Comparison of ENCODE assay signal across 13 mouse cellular contexts in the genomic region with DNA sequence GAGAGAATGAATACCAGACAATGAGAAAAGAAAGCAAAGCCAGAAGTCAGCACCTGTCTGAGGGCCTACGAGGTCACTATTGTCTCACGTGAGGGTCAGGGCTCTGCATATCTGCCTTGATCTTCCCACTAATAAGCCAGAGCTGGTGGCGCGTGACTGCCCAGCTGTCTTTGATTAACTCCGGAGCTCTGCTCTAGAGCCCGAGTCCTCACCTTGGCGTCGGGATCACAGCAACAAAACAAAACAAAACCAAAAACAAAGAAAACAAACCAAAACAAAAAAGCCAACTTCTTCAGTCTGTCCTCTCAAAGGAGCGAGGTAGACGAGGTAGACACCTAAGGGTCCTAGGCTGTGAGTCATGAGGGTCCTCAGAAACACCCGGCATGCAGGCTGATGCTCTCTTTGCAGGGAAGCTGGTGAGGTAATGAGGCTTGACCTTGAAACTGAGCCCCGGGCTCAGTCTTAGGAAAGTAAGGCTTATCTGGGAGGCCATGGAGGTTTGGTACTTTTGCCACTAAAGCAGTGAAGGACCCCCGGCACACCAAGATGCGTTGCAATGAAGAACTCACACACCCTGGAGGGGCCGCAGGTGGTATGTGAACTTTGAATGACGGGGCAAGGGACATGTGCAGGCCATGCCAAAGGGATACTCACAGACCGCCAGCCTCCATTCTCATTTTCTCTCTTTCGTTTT. TPM values are rescaled to one million over a fixed set of nuclear protein-coding genes. Genes with fewer than 3 reads are reported as not detected.
DNase-seq lines count a peak whose midpoint lies in the region; ATAC-seq and TF ChIP-seq lines count a peak whose summit lies in the region.
"Had no signal": no experiment of that assay in that cellular context is flagged by ENCODE, and none has a peak within 500 bp of the region (broad histone marks: within the 10 kb centered on the region; RNA-seq: fewer than 3 reads in every experiment).

No protein-coding gene starts in this region.

- H3K4me2 ChIP-seq in forebrain, embryonic 11.5 days (ENCODE audit: low read depth, low read length, severe bottlenecking) = no peak overlapping the region
- H3K4me2 ChIP-seq in embryonic facial prominence, embryonic 14.5 days (ENCODE audit: low read depth, low read length) = no peak overlapping the region
- H3K4me2 ChIP-seq: midbrain, embryonic 12.5 days; neural tube, embryonic 13.5 days had no signal

- DNase-seq in forebrain, embryonic 10.5 days (ENCODE audit: extremely low spot score, low spot score) = peak; percentile 37
- DNase-seq in forebrain, embryonic 11.5 days (ENCODE audit: low spot score) = no peak
- DNase-seq in embryonic facial prominence, embryonic 14.5 days (ENCODE audit: low spot score) = peak; percentile 45
- DNase-seq in kidney, postnatal 14 days = peak; percentile 71
- DNase-seq in layer of hippocampus, adult 2 months (ENCODE audit: low spot score in 2 of 2) = no peak
- DNase-seq in spleen, adult 18-20 months = no peak
- DNase-seq in adipocyte (ENCODE audit: low spot score) = no peak
- DNase-seq: cerebellum, adult 11 months had no signal

- H3K27me3 ChIP-seq in forebrain, embryonic 10.5 days (ENCODE audit: poor library complexity, severe bottlenecking) = no peaks in the 10 kb centered on the region
- no peaks in the 10 kb centered on the region for H3K27me3 ChIP-seq in forebrain, embryonic 11.5 days (ENCODE audit: control insufficient read depth, insufficient read depth, low read length)
- no peaks in the 10 kb centered on the region for H3K27me3 ChIP-seq in E14TG2a.4 (ENCODE audit: insufficient read depth, low read length)
- no peaks in the 10 kb centered on the region for H3K27me3 ChIP-seq in embryonic facial prominence, embryonic 14.5 days (replicated peaks; ENCODE audit: control insufficient read depth, insufficient read depth, low read length)
- H3K27me3 ChIP-seq: midbrain, embryonic 12.5 days; neural tube, embryonic 13.5 days; Patski had no signal

- no peaks in the 10 kb centered on the region for H3K9me3 ChIP-seq in forebrain, embryonic 10.5 days
- H3K9me3 ChIP-seq in forebrain, embryonic 11.5 days (ENCODE audit: control insufficient read depth, low read length) = no peaks in the 10 kb centered on the region
- no peaks in the 10 kb centered on the region for H3K9me3 ChIP-seq in E14TG2a.4 (ENCODE audit: low read length)
- peaks cover 3% of the 10 kb centered on the region; the same call in 1 of the 2 replicates for H3K9me3 ChIP-seq in embryonic facial prominence, embryonic 14.5 days (ENCODE audit: control insufficient read depth, low read length)
- H3K9me3 ChIP-seq: midbrain, embryonic 12.5 days; neural tube, embryonic 13.5 days had no signal

- no peak for ATAC-seq in forebrain, embryonic 11.5 days (replicated peaks; ENCODE audit: low FRiP score)
- ATAC-seq in embryonic facial prominence, embryonic 14.5 days (ENCODE audit: low read depth) = peak; percentile 30; the same call in 1 of the 2 replicates
- ATAC-seq: Patski had no signal

- H3K36me3 ChIP-seq in forebrain, embryonic 10.5 days (replicated peaks) = no peaks in the 10 kb centered on the region
- no peaks in the 10 kb centered on the region for H3K36me3 ChIP-seq in forebrain, embryonic 11.5 days (ENCODE audit: control insufficient read depth, insufficient read depth, low read length)
- H3K36me3 ChIP-seq in E14TG2a.4 (ENCODE audit: insufficient read depth, low read length) = no peaks in the 10 kb centered on the region
- no peaks in the 10 kb centered on the region for H3K36me3 ChIP-seq in embryonic facial prominence, embryonic 14.5 days (ENCODE audit: control insufficient read depth, insufficient read depth, low read length)
- H3K36me3 ChIP-seq: midbrain, embryonic 12.5 days; neural tube, embryonic 13.5 days had no signal

- TF ChIP-seq CTCF in E14TG2a.4 (conservative IDR thresholded peaks at IDR 0.05; ENCODE audit: low read length) = no peak
- no peak for TF ChIP-seq CTCF in layer of hippocampus, adult 2 months (conservative IDR thresholded peaks at IDR 0.05)

- H3K9ac ChIP-seq in forebrain, embryonic 11.5 days (ENCODE audit: low read length) = no peak overlapping the region
- no peak overlapping the region for H3K9ac ChIP-seq in embryonic facial prominence, embryonic 14.5 days (ENCODE audit: low read depth, low read length)
- H3K9ac ChIP-seq: midbrain, embryonic 12.5 days; neural tube, embryonic 13.5 days had no signal

- H3K4me3 ChIP-seq in forebrain, embryonic 10.5 days = no peak overlapping the region
- no peak overlapping the region for H3K4me3 ChIP-seq in forebrain, embryonic 11.5 days (ENCODE audit: low read depth, low read length)
- H3K4me3 ChIP-seq in E14TG2a.4 (replicated peaks; ENCODE audit: low read length) = peak overlapping the region; percentile 71
- H3K4me3 ChIP-seq in embryonic facial prominence, embryonic 14.5 days (ENCODE audit: low read depth, low read length) = no peak overlapping the region
- no peak overlapping the region for H3K4me3 ChIP-seq in layer of hippocampus, adult 2 months
- H3K4me3 ChIP-seq: midbrain, embryonic 12.5 days; neural tube, embryonic 13.5 days had no signal

- 74% methylated on average over 18 of the region's 18 CpGs for WGBS in forebrain, embryonic 10.5 days
- 73% methylated on average over 18 of the region's 18 CpGs for whole genome bisulfite sequencing in forebrain, embryonic 11.5 days
- WGBS in embryonic facial prominence, embryonic 14.5 days = 37% methylated on average over 18 of the region's 18 CpGs

- H3K27ac ChIP-seq in forebrain, embryonic 10.5 days = peak overlapping the region; percentile 52; the same call in 1 of the 2 replicates
- no peak overlapping the region for H3K27ac ChIP-seq in forebrain, embryonic 11.5 days (ENCODE audit: low read depth, low read length)
- no peak overlapping the region for H3K27ac ChIP-seq in embryonic facial prominence, embryonic 14.5 days (replicated peaks; ENCODE audit: low read depth, low read length)
- H3K27ac ChIP-seq in layer of hippocampus, adult 2 months = no peak overlapping the region
- H3K27ac ChIP-seq: midbrain, embryonic 12.5 days; neural tube, embryonic 13.5 days had no signal

- H3K4me1 ChIP-seq in forebrain, embryonic 10.5 days = peaks cover 34% of the 10 kb centered on the region
- no peaks in the 10 kb centered on the region; the same call in 1 of the 2 replicates for H3K4me1 ChIP-seq in forebrain, embryonic 11.5 days (replicated peaks; ENCODE audit: control insufficient read depth, insufficient read depth, low read length)
- H3K4me1 ChIP-seq in E14TG2a.4 (replicated peaks; ENCODE audit: low read depth, low read length) = peaks cover 77% of the 10 kb centered on the region
- peaks cover 8% of the 10 kb centered on the region; the same call in 1 of the 2 replicates for H3K4me1 ChIP-seq in embryonic facial prominence, embryonic 14.5 days (ENCODE audit: control insufficient read depth, insufficient read depth, low read length)
- H3K4me1 ChIP-seq: neural tube, embryonic 13.5 days had no signal

RNA-seq across cellular contexts. Expression of a gene that starts 18.9 kb away (rescaled TPM):
- polyA plus RNA-seq in forebrain, embryonic 10.5 days (2016; fragmentation: Nextera tagmentation; extraction: Ambion mirVana) = 0.44 and 0.55 TPM in 2 replicates
- 0.60 and 1.2 TPM in 2 replicates for polyA plus RNA-seq in forebrain, embryonic 11.5 days (2014; fragmentation: Nextera tagmentation; extraction: Ambion mirVana)
- polyA plus RNA-seq in embryonic facial prominence, embryonic 14.5 days (2014; fragmentation: Nextera tagmentation; extraction: Ambion mirVana) = 6.0 and 6.6 TPM in 2 replicates
- 1 to 10 TPM; 1.6 to 2.2 TPM for total RNA-seq in layer of hippocampus, adult 2 months (2021)

RNA-seq across cellular contexts. Expression of a gene that starts 19.1 kb away (rescaled TPM):
- polyA plus RNA-seq in forebrain, embryonic 10.5 days (2016; fragmentation: Nextera tagmentation; extraction: Ambion mirVana) = 1.1 and 1.6 TPM in 2 replicates
- polyA plus RNA-seq in forebrain, embryonic 11.5 days (2014; fragmentation: Nextera tagmentation; extraction: Ambion mirVana) = 2.4 TPM in 2 replicates
- 13.0 and 16.6 TPM in 2 replicates for polyA plus RNA-seq in embryonic facial prominence, embryonic 14.5 days (2014; fragmentation: Nextera tagmentation; extraction: Ambion mirVana)
- 1 to 10 TPM; 8.9 to 9.6 TPM for total RNA-seq in layer of hippocampus, adult 2 months (2021)

RNA-seq across cellular contexts. Expression of a gene that starts 29.2 kb away (rescaled TPM):
- 0.20 TPM in 1 of 2 replicates, not detected in the other for polyA plus RNA-seq in forebrain, embryonic 10.5 days (2016; fragmentation: Nextera tagmentation; extraction: Ambion mirVana)
- not detected in 2 replicates for polyA plus RNA-seq in forebrain, embryonic 11.5 days (2014; fragmentation: Nextera tagmentation; extraction: Ambion mirVana)
- 0.37 and 0.49 TPM in 2 replicates for polyA plus RNA-seq in embryonic facial prominence, embryonic 14.5 days (2014; fragmentation: Nextera tagmentation; extraction: Ambion mirVana)
- total RNA-seq in layer of hippocampus, adult 2 months (2021) = 1 to 10 TPM; 2.1 to 2.5 TPM
- polyA plus RNA-seq: intestine, embryonic 14.5 days had no signal

RNA-seq across cellular contexts. Expression of a gene that starts 32.9 kb away (rescaled TPM):
- polyA plus RNA-seq in forebrain, embryonic 10.5 days (2016; fragmentation: Nextera tagmentation; extraction: Ambion mirVana) = 127 and 128 TPM in 2 replicates
- 110 and 117 TPM in 2 replicates for polyA plus RNA-seq in forebrain, embryonic 11.5 days (2014; fragmentation: Nextera tagmentation; extraction: Ambion mirVana)
- polyA plus RNA-seq in embryonic facial prominence, embryonic 14.5 days (2014; fragmentation: Nextera tagmentation; extraction: Ambion mirVana) = 73.6 and 88.4 TPM in 2 replicates
- 100 to 1,000 TPM; 108 to 132 TPM for total RNA-seq in layer of hippocampus, adult 2 months (2021)

RNA-seq across cellular contexts. Expression of a gene that starts 42.6 kb away (rescaled TPM):
- 725 and 747 TPM in 2 replicates for polyA plus RNA-seq in forebrain, embryonic 10.5 days (2016; fragmentation: Nextera tagmentation; extraction: Ambion mirVana)
- polyA plus RNA-seq in forebrain, embryonic 11.5 days (2014; fragmentation: Nextera tagmentation; extraction: Ambion mirVana) = 827 and 855 TPM in 2 replicates
- 525 and 575 TPM in 2 replicates for polyA plus RNA-seq in embryonic facial prominence, embryonic 14.5 days (2014; fragmentation: Nextera tagmentation; extraction: Ambion mirVana)
- 100 to 1,000 TPM; 342 to 344 TPM for total RNA-seq in layer of hippocampus, adult 2 months (2021)

Comparison
In these comparisons a context has a peak if more than half of its experiments do, and no peak if none do; other contexts are left out.
1. DNase-seq: peak in forebrain, embryonic 10.5 days (single experiment), embryonic facial prominence, embryonic 14.5 days (single experiment) and kidney, postnatal 14 days (single experiment); none in forebrain, embryonic 11.5 days (single experiment), layer of hippocampus, adult 2 months (0 of 2), spleen, adult 18-20 months (0 of 2) and adipocyte (single experiment).